Mouse (Mus musculus) kidney, adult 2 months (tissue): ENCODE data around the gene Grik4.

Experiments
- CTCF ChIP-seq: fragments of 200-500 bp; conservative IDR thresholded peaks from 2 replicates; pipeline ENCODE4 v1.5.1; 2011; ENCODE audit warnings: low read depth, mild to moderate bottlenecking, control low read depth, low read length, moderate library complexity, mixed read lengths; ENCODE audit not compliant: insufficient read depth, insufficient read length
- POLR2A ChIP-seq: fragments of 200-500 bp; IDR thresholded peaks from one replicate; pipeline ENCODE4 v1.6.1; 2011; ENCODE audit warnings: low read depth, low read length, control low read depth

GRCm38 (mm10) chr9:42647596-42647995 lies 296.7 kb downstream of the Grik4 start:
- TF ChIP-seq CTCF = no peak
- no peak for TF ChIP-seq POLR2A
